Mouse (Mus musculus) adrenal gland (tissue): ENCODE measurements around the gene Rtkn2.

Experiments used
- intact Hi-C: fragments of 180-260 bp; cut with DNase I; formaldehyde crosslinking; loops from one replicate; pipeline ENCODE4 v1.15.1; 2025

The Rtkn2 gene

GRCm38 (mm10) chr10:68074291-68074690 lies 94.9 kb downstream of the Rtkn2 start:
- intact Hi-C loops: no loop called here

GRCm38 (mm10) chr10:68075181-68075580 lies 95.8 kb downstream of the Rtkn2 start:
- intact Hi-C loops: no loop called here

- intact Hi-C loops: no loop called here
These were observed 99.3 kb downstream of the Rtkn2 start for GRCm38 (mm10) chr10:68078708-68079107.

GRCm38 (mm10) chr10:68079910-68080670 lies 100.7 kb downstream of the Rtkn2 start:
- intact Hi-C loops: no loop called here

- intact Hi-C loops: no loop called here
These were observed 102.3 kb downstream of the Rtkn2 start for GRCm38 (mm10) chr10:68081712-68082111.

- intact Hi-C loops: no loop called here
These were observed 106.2 kb downstream of the Rtkn2 start for GRCm38 (mm10) chr10:68085574-68085973.

GRCm38 (mm10) chr10:68086973-68087372 lies 107.6 kb downstream of the Rtkn2 start:
- intact Hi-C loops: no loop called here

GRCm38 (mm10) chr10:68087722-68088121 lies 108.4 kb downstream of the Rtkn2 start:
- intact Hi-C loops: no loop called here

GRCm38 (mm10) chr10:68089435-68090196 lies 110.2 kb downstream of the Rtkn2 start:
- intact Hi-C loops: no loop called here

GRCm38 (mm10) chr10:68090197-68090535 lies 110.8 kb downstream of the Rtkn2 start:
- intact Hi-C loops: no loop called here

GRCm38 (mm10) chr10:68090544-68090943 lies 111.2 kb downstream of the Rtkn2 start:
- intact Hi-C loops: no loop called here

GRCm38 (mm10) chr10:68091011-68091410 lies 111.6 kb downstream of the Rtkn2 start:
- intact Hi-C loops: no loop called here

- intact Hi-C loops: no loop called here
These were observed 112.5 kb downstream of the Rtkn2 start for GRCm38 (mm10) chr10:68091840-68092239.

- intact Hi-C loops: no loop called here
These were observed 114.1 kb downstream of the Rtkn2 start for GRCm38 (mm10) chr10:68093496-68093895.

- intact Hi-C loops: no loop called here
These were observed 115.8 kb downstream of the Rtkn2 start for GRCm38 (mm10) chr10:68095136-68095535.

GRCm38 (mm10) chr10:68096395-68096794 lies 117.0 kb downstream of the Rtkn2 start:
- intact Hi-C loops: no loop called here

- intact Hi-C loops: no loop called here
These were observed 118.7 kb downstream of the Rtkn2 start for GRCm38 (mm10) chr10:68097821-68098675.

GRCm38 (mm10) chr10:68099801-68100200 lies 120.4 kb downstream of the Rtkn2 start:
- intact Hi-C loops: loop anchor here (5.0 kb wide), 1 partner anchor 38 kb away; no protein-coding TSS in a partner anchor

GRCm38 (mm10) chr10:68100506-68100905 lies 121.1 kb downstream of the Rtkn2 start:
- intact Hi-C loops: loop anchor here (5.0 kb wide), 1 partner anchor 37 kb away; no protein-coding TSS in a partner anchor

GRCm38 (mm10) chr10:68101251-68101650 lies 121.9 kb downstream of the Rtkn2 start:
- intact Hi-C loops: loop anchor here (5.0 kb wide), 1 partner anchor 36 kb away; no protein-coding TSS in a partner anchor

GRCm38 (mm10) chr10:68102566-68102965 lies 123.2 kb downstream of the Rtkn2 start:
- intact Hi-C loops: loop anchor here (5.0 kb wide), 1 partner anchor 35 kb away; no protein-coding TSS in a partner anchor
